Mouse (Mus musculus) lung, postnatal 0 days (tissue): ENCODE results near the gene Serinc1.

Source experiments
- CTCF ChIP-seq: IDR thresholded peaks from 2 replicates; pipeline ENCODE4 v1.5.1; 2016; ENCODE audit warnings: antibody characterized with exemption, mild to moderate bottlenecking
- EP300 ChIP-seq: IDR thresholded peaks from 2 replicates; pipeline ENCODE4 v1.6.1; 2016; ENCODE audit warnings: antibody characterized with exemption, mild to moderate bottlenecking, control low read depth

GRCm38 (mm10) chr10:57484741-57485140 lies 47.6 kb downstream of the Serinc1 start:
- TF ChIP-seq EP300 (no peak), CTCF (no peak)
